Mouse (Mus musculus) embryonic facial prominence, embryonic 13.5 days (tissue): ENCODE measurements around the gene Gucy1b1. TPM values are rescaled to one million over a fixed set of nuclear protein-coding genes. Genes with fewer than 3 reads are reported as not detected.

Experiments used
- ATAC-seq: fragments of 200-750 bp; cut with Nextera tagmentation; 2 replicates; pipeline ENCODE4 v1.8.0; 2017; ENCODE audit warnings: low read depth; ENCODE audit not compliant: insufficient number of reproducible peaks, insufficient read depth, low FRiP score, low TSS enrichment
- H3K27ac ChIP-seq: fragments of 300-500 bp; sonication (generic); 2 replicates; pipeline ENCODE4 v1.5.1; 2015; ENCODE audit warnings: moderate library complexity, mild to moderate bottlenecking, inconsistent platforms
- H3K27me3 ChIP-seq: fragments of 300-500 bp; sonication (generic); 2 replicates; pipeline ENCODE4 v1.6.1; 2015; ENCODE audit warnings: mild to moderate bottlenecking, inconsistent platforms
- H3K36me3 ChIP-seq: fragments of 300-500 bp; sonication (generic); 2 replicates; pipeline ENCODE4 v1.6.1; 2015; ENCODE audit warnings: mild to moderate bottlenecking, inconsistent platforms
- H3K4me1 ChIP-seq: fragments of 300-500 bp; sonication (generic); 2 replicates; pipeline ENCODE4 v1.6.1; 2015; ENCODE audit warnings: inconsistent platforms
- H3K4me2 ChIP-seq: fragments of 300-500 bp; sonication (generic); 2 replicates; pipeline ENCODE4 v1.6.1; 2015; ENCODE audit warnings: moderate library complexity, mild to moderate bottlenecking, inconsistent platforms
- H3K4me3 ChIP-seq: fragments of 300-500 bp; sonication (generic); 2 replicates; pipeline ENCODE4 v1.5.1; 2015; ENCODE audit warnings: mild to moderate bottlenecking, inconsistent platforms
- H3K9ac ChIP-seq: fragments of 300-500 bp; sonication (generic); 2 replicates; pipeline ENCODE4 v1.6.1; 2015; ENCODE audit warnings: mild to moderate bottlenecking, inconsistent platforms
- H3K9me3 ChIP-seq: fragments of 300-500 bp; sonication (generic); 2 replicates; pipeline ENCODE4 v1.6.1; 2016; ENCODE audit warnings: inconsistent platforms
- WGBS: fragments of 180-500 bp; shearing (Covaris S2); methylation state at CpG from one replicate; pipeline ENCODE4 v1.1.7; 2015; ENCODE audit warnings: mixed read lengths; 5-methylcytosine and 5-hydroxymethylcytosine counted together
- microRNA-seq: library from miRNA; unstranded; fragments of <30 nt; microRNA quantifications from one replicate; pipeline ENCODE4, GENCODE M21; 2016
- polyA plus RNA-seq: library from polyadenylated mRNA; unstranded; fragments of >200 nt; fragmentation: Nextera tagmentation; extraction: Ambion mirVana; gene quantifications from 2 replicates; pipeline ENCODE4 v1.2.1, GENCODE M21; 2015

Gucy1b1 gene
- polyA plus RNA-seq, 1 experiment from 2014 or later, result 5.1 TPM

GRCm38 (mm10) chr3:81985100-81985499 lies 89.4 kb downstream of the Gucy1b1 start:
- H3K36me3 ChIP-seq, result no peaks in the 10 kb centered on the region
- no peaks in the 10 kb centered on the region for H3K27me3 ChIP-seq
- no peak overlapping the region for H3K9ac ChIP-seq
- H3K9me3 ChIP-seq, result no peaks in the 10 kb centered on the region
- no peak overlapping the region for H3K27ac ChIP-seq
- H3K4me2 ChIP-seq, result no peak overlapping the region
- H3K4me1 ChIP-seq, result no peaks in the 10 kb centered on the region; the same call in 1 of the 2 replicates
- H3K4me3 ChIP-seq, result no peak overlapping the region
- ATAC-seq, result no peak
- WGBS, result 46% methylated on average over 1 of the region's 1 CpGs

GRCm38 (mm10) chr3:81983120-81983895 lies 91.2 kb downstream of the Gucy1b1 start:
- ATAC-seq, result no peak
- no peaks in the 10 kb centered on the region for H3K4me1 ChIP-seq
- no peak overlapping the region for H3K9ac ChIP-seq
- 80% methylated on average over 8 of the region's 8 CpGs for WGBS
- no peaks in the 10 kb centered on the region for H3K9me3 ChIP-seq
- H3K36me3 ChIP-seq, result no peaks in the 10 kb centered on the region
- no peak overlapping the region for H3K4me2 ChIP-seq
- H3K4me3 ChIP-seq, result no peak overlapping the region
- H3K27ac ChIP-seq, result no peak overlapping the region
- no peaks in the 10 kb centered on the region for H3K27me3 ChIP-seq

Small RNAs within 50 kb of the gene (microRNA-seq; reads per million reads assigned to microRNA genes)
- not detected for gene Mir7010

Other genes with a start within 250 kb of the Gucy1b1 start
- 11.2 and 11.8 TPM in 2 replicates for gene Ctso, start 142.1 kb downstream of the Gucy1b1 start, polyA plus RNA-seq
- 0.07 TPM in 1 of 2 replicates, not detected in the other for gene Tdo2, start 98.5 kb downstream of the Gucy1b1 start, polyA plus RNA-seq
- not detected in 2 replicates for gene Asic5, start 92.4 kb downstream of the Gucy1b1 start, polyA plus RNA-seq
- 5.7 and 6.7 TPM in 2 replicates for gene Gucy1a1, start 71.1 kb upstream of the Gucy1b1 start, polyA plus RNA-seq